Mouse (Mus musculus): ENCODE results near the gene Pdzd7.

DNA sequence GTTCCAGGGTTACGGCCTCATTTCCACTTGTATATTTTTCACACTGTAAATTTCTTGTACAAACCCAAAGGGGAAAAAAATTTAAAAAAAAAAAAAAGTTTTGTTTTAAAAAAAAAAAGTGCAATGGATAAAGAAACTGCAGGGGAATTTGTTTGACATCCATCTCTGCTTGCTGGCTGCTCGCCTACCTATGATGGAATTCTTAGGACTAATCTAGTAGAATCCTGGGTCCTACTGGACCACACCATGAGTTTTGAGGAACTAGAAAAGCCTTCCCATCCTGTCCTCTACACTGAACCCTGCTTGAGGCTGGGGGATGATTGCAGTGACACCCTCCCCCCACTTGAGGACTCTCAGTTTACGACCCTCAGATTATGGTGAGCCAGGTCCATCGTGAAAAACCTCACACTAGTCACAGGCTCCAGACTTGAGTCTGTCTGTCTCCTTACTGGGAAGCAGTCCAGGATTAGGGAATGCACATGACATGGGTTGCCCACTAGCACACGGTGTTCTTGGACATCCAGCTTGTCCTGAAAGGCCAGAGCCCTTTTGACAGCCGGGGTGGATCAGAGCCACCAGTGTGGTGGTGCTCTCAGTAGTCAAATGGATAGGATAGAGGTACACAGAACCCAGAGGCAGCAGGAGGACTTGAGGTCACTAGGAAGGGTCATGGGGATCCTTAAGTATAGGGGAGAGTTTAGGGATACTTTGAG lies 18.4 kb downstream of the Pdzd7 start:
- TF ChIP-seq CTCF (IDR thresholded peaks at IDR 0.05; ENCODE audit: low read depth) (no peak), EP300 (optimal IDR thresholded peaks at IDR 0.05) (no peak)
